Mouse (Mus musculus): ENCODE data around the gene Atxn1. TPM values are rescaled to one million over a fixed set of nuclear protein-coding genes. Genes with fewer than 3 reads are reported as not detected.

The Atxn1 gene
- polyA plus RNA-seq, 1 experiment from 2014 or later: 6.3 TPM

DNA sequence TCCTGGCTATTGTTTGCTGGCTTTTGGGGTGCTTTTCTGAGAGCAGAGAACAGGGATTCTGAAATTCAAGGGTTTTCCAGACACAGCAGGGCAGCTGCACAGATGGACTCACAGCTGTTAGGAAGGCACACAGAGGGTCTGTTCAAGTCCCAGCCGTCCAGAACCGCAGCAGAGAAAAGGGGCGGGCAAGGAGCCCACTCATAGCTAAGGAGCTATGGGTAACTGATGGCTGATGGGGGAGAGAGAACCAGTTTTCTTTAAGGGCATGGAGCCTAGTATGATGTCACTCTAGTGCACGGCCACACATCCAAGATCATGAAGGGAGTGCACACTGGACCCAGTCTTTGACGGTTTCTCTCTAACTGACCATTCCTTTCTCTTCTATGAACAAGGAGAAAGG, 200.5 kb downstream of the Atxn1 start:
- Histone ChIP-seq H3K9me3 (replicated peaks) (no peaks in the 10 kb centered on the region), H3K27ac (no peak overlapping the region)
- 88% methylated on average over 5 of the region's 5 CpGs for WGBS

GRCm38 (mm10) chr13:45762278-45762677, 202.5 kb downstream of the Atxn1 start:
- Histone ChIP-seq H3K4me3 (replicated peaks) (no peak overlapping the region), H3K27me3 (no peaks in the 10 kb centered on the region), H3K36me3 (no peaks in the 10 kb centered on the region), H3K4me1 (no peaks in the 10 kb centered on the region), H3K9ac (no peak overlapping the region), H3K9me3 (replicated peaks) (no peaks in the 10 kb centered on the region), H3K27ac (no peak overlapping the region), H3K4me2 (no peak overlapping the region)
- no peak for ATAC-seq (replicated peaks; ENCODE audit: low FRiP score)
- WGBS: 43% methylated on average over 7 of the region's 7 CpGs

More for the DNA sequence above, 200.5 kb downstream of the Atxn1 start:
- no peaks in the 10 kb centered on the region for H3K4me1 ChIP-seq
- no peak overlapping the region for H3K9ac ChIP-seq
- no peaks in the 10 kb centered on the region for H3K27me3 ChIP-seq
- H3K4me3 ChIP-seq (replicated peaks): no peak overlapping the region
- ATAC-seq (replicated peaks; ENCODE audit: low FRiP score): no peak
- no peak overlapping the region for H3K4me2 ChIP-seq
- H3K36me3 ChIP-seq: peaks cover under 1% of the 10 kb centered on the region; the same call in 1 of the 2 replicates

DNA sequence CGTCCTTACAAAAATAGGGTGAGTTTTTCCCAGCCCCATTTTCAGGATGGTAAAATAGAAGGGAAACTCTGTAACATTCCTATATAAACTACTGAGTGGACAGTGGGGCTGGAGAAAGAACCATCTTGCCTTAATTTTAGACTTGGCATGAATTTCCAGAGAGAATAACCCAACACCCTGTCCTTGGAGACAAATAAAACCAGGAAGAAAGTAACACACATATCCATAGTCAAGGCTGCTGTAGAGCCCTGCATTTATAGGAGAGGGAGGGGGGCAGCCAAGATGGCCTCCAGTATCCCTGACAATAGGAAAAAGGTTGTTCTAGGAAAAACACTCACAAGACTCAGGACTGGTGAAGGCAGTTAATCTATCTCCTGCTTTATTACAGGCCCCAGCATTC, 210.3 kb downstream of the Atxn1 start:
- 72% methylated on average over 1 of the region's 1 CpGs for WGBS
- Histone ChIP-seq H3K9me3 (replicated peaks) (no peaks in the 10 kb centered on the region), H3K4me1 (peaks cover 8% of the 10 kb centered on the region), H3K9ac (no peak overlapping the region), H3K27ac (0 out of 2 replicates have a peak overlapping the region, but pooled peaks have one; percentile 10), H3K4me2 (no peak overlapping the region), H3K4me3 (replicated peaks) (no peak overlapping the region), H3K27me3 (no peaks in the 10 kb centered on the region), H3K36me3 (no peaks in the 10 kb centered on the region)
- ATAC-seq (replicated peaks; ENCODE audit: low FRiP score): no peak

GRCm38 (mm10) chr13:45752498-45752897, 212.3 kb downstream of the Atxn1 start:
- no peak overlapping the region for H3K27ac ChIP-seq
- no peak for ATAC-seq (replicated peaks; ENCODE audit: low FRiP score)
- peaks cover 20% of the 10 kb centered on the region for H3K4me1 ChIP-seq
- WGBS: 70% methylated on average over 5 of the region's 5 CpGs
- H3K27me3 ChIP-seq: no peaks in the 10 kb centered on the region
- no peaks in the 10 kb centered on the region for H3K9me3 ChIP-seq (replicated peaks)
- H3K4me3 ChIP-seq (replicated peaks): no peak overlapping the region
- H3K4me2 ChIP-seq: no peak overlapping the region
- H3K9ac ChIP-seq: no peak overlapping the region
- no peaks in the 10 kb centered on the region for H3K36me3 ChIP-seq

GRCm38 (mm10) chr13:45751231-45751630, 213.6 kb downstream of the Atxn1 start:
- WGBS: 73% methylated on average over 2 of the region's 2 CpGs
- Histone ChIP-seq H3K4me2 (no peak overlapping the region), H3K27me3 (no peaks in the 10 kb centered on the region), H3K4me1 (peaks cover 21% of the 10 kb centered on the region), H3K27ac (no peak overlapping the region), H3K9ac (no peak overlapping the region), H3K9me3 (replicated peaks) (no peaks in the 10 kb centered on the region), H3K4me3 (replicated peaks) (no peak overlapping the region), H3K36me3 (no peaks in the 10 kb centered on the region)
- ATAC-seq (replicated peaks; ENCODE audit: low FRiP score): no peak

GRCm38 (mm10) chr13:45750627-45751026, 214.2 kb downstream of the Atxn1 start:
- H3K9ac ChIP-seq: no peak overlapping the region
- no peaks in the 10 kb centered on the region for H3K9me3 ChIP-seq (replicated peaks)
- H3K27ac ChIP-seq: no peak overlapping the region; the same call in 1 of the 2 replicates
- H3K4me2 ChIP-seq: no peak overlapping the region
- no peaks in the 10 kb centered on the region for H3K36me3 ChIP-seq
- no peak for ATAC-seq (replicated peaks; ENCODE audit: low FRiP score)
- H3K4me1 ChIP-seq: peaks cover 24% of the 10 kb centered on the region
- WGBS: 76% methylated on average over 6 of the region's 6 CpGs
- no peak overlapping the region for H3K4me3 ChIP-seq (replicated peaks)
- no peaks in the 10 kb centered on the region for H3K27me3 ChIP-seq

- H3K27me3 ChIP-seq: no peaks in the 10 kb centered on the region
- H3K4me3 ChIP-seq (replicated peaks): no peak overlapping the region
- H3K9me3 ChIP-seq (replicated peaks): no peaks in the 10 kb centered on the region
- peak overlapping the region; percentile 59 for H3K27ac ChIP-seq
- H3K36me3 ChIP-seq: no peaks in the 10 kb centered on the region
- ATAC-seq (replicated peaks; ENCODE audit: low FRiP score): no peak
- no peak overlapping the region for H3K9ac ChIP-seq
- no peak overlapping the region for H3K4me2 ChIP-seq
- 58% methylated on average over 1 of the region's 1 CpGs for WGBS
- H3K4me1 ChIP-seq: peaks cover 24% of the 10 kb centered on the region
These were observed 214.9 kb downstream of the Atxn1 start for GRCm38 (mm10) chr13:45749937-45750336.

- H3K9me3 ChIP-seq (replicated peaks): no peaks in the 10 kb centered on the region
- H3K36me3 ChIP-seq: no peaks in the 10 kb centered on the region
- 61% methylated on average over 8 of the region's 8 CpGs for WGBS
- H3K4me2 ChIP-seq: no peak overlapping the region
- peaks cover 24% of the 10 kb centered on the region for H3K4me1 ChIP-seq
- peak overlapping the region; percentile 59; the same call in 1 of the 2 replicates for H3K27ac ChIP-seq
- H3K4me3 ChIP-seq (replicated peaks): no peak overlapping the region
- no peak for ATAC-seq (replicated peaks; ENCODE audit: low FRiP score)
- no peak overlapping the region for H3K9ac ChIP-seq
- no peaks in the 10 kb centered on the region for H3K27me3 ChIP-seq
These were observed 215.6 kb downstream of the Atxn1 start for GRCm38 (mm10) chr13:45749222-45749621.

- no peaks in the 10 kb centered on the region for H3K36me3 ChIP-seq
- no peak overlapping the region for H3K4me3 ChIP-seq (replicated peaks)
- ATAC-seq (replicated peaks; ENCODE audit: low FRiP score): no peak
- WGBS: 68% methylated on average over 4 of the region's 4 CpGs
- no peaks in the 10 kb centered on the region for H3K9me3 ChIP-seq (replicated peaks)
- no peaks in the 10 kb centered on the region for H3K27me3 ChIP-seq
- 0 out of 2 replicates have a peak overlapping the region, but pooled peaks have one; percentile 59 for H3K27ac ChIP-seq
- peaks cover 24% of the 10 kb centered on the region for H3K4me1 ChIP-seq
- H3K9ac ChIP-seq: no peak overlapping the region
- no peak overlapping the region for H3K4me2 ChIP-seq
These were observed 216.1 kb downstream of the Atxn1 start for GRCm38 (mm10) chr13:45748691-45749090.

GRCm38 (mm10) chr13:45745851-45746773, 218.7 kb downstream of the Atxn1 start:
- WGBS: 60% methylated on average over 12 of the region's 12 CpGs
- ATAC-seq (replicated peaks; ENCODE audit: low FRiP score): 0 out of 2 replicates have a peak, but pooled peaks have one; percentile 43

GRCm38 (mm10) chr13:45744803-45745432, 219.9 kb downstream of the Atxn1 start:
- 83% methylated on average over 7 of the region's 7 CpGs for WGBS
- Histone ChIP-seq H3K4me3 (replicated peaks) (no peak overlapping the region), H3K9me3 (replicated peaks) (no peaks in the 10 kb centered on the region), H3K4me1 (peaks cover 20% of the 10 kb centered on the region), H3K27ac (no peak overlapping the region), H3K27me3 (no peaks in the 10 kb centered on the region), H3K36me3 (no peaks in the 10 kb centered on the region), H3K9ac (no peak overlapping the region), H3K4me2 (no peak overlapping the region)
- no peak for ATAC-seq (replicated peaks; ENCODE audit: low FRiP score)

More at GRCm38 (mm10) chr13:45745851-45746773, 218.7 kb downstream of the Atxn1 start:
- Histone ChIP-seq H3K9me3 (replicated peaks) (no peaks in the 10 kb centered on the region), H3K4me2 (no peak overlapping the region), H3K9ac (no peak overlapping the region), H3K4me3 (replicated peaks) (no peak overlapping the region), H3K4me1 (peaks cover 24% of the 10 kb centered on the region), H3K27ac (no peak overlapping the region), H3K27me3 (no peaks in the 10 kb centered on the region), H3K36me3 (no peaks in the 10 kb centered on the region)

GRCm38 (mm10) chr13:45743848-45744247, 221.0 kb downstream of the Atxn1 start:
- 57% methylated on average over 7 of the region's 7 CpGs for WGBS
- Histone ChIP-seq H3K4me3 (replicated peaks) (no peak overlapping the region), H3K4me2 (no peak overlapping the region), H3K27ac (no peak overlapping the region), H3K4me1 (peaks cover 11% of the 10 kb centered on the region), H3K36me3 (no peaks in the 10 kb centered on the region), H3K27me3 (no peaks in the 10 kb centered on the region), H3K9me3 (replicated peaks) (no peaks in the 10 kb centered on the region), H3K9ac (no peak overlapping the region)
- no peak for ATAC-seq (replicated peaks; ENCODE audit: low FRiP score)
